Mouse (Mus musculus): ENCODE measurements around the gene Dctn1.

- no peak for TF ChIP-seq CTCF (IDR thresholded peaks at IDR 0.05; ENCODE audit: low read depth, low read length)
- no peak for TF ChIP-seq TAL1 (conservative IDR thresholded peaks at IDR 0.05; ENCODE audit: low read depth, low read length)
- TF ChIP-seq POLR2AphosphoS5 (IDR thresholded peaks at IDR 0.05; ENCODE audit: insufficient replicate concordance, low read depth, low read length): no peak
- no peak for TF ChIP-seq GATA1 (IDR thresholded peaks at IDR 0.05; ENCODE audit: borderline replicate concordance, low read length)
Measured at GRCm38 (mm10) chr6:83245134-83245533, 79.4 kb downstream of the Dctn1 start.

Data from G1E (cell line).